Mouse (Mus musculus): ENCODE results near the gene Trappc6a. TPM values are rescaled to one million over a fixed set of nuclear protein-coding genes. Genes with fewer than 3 reads are reported as not detected.
A peak's percentile ranks its signal among the peaks of the same experiment; 100 is the strongest.

The Trappc6a gene
- polyA plus RNA-seq, 1 experiment from 2014 or later: 103 TPM

DNA sequence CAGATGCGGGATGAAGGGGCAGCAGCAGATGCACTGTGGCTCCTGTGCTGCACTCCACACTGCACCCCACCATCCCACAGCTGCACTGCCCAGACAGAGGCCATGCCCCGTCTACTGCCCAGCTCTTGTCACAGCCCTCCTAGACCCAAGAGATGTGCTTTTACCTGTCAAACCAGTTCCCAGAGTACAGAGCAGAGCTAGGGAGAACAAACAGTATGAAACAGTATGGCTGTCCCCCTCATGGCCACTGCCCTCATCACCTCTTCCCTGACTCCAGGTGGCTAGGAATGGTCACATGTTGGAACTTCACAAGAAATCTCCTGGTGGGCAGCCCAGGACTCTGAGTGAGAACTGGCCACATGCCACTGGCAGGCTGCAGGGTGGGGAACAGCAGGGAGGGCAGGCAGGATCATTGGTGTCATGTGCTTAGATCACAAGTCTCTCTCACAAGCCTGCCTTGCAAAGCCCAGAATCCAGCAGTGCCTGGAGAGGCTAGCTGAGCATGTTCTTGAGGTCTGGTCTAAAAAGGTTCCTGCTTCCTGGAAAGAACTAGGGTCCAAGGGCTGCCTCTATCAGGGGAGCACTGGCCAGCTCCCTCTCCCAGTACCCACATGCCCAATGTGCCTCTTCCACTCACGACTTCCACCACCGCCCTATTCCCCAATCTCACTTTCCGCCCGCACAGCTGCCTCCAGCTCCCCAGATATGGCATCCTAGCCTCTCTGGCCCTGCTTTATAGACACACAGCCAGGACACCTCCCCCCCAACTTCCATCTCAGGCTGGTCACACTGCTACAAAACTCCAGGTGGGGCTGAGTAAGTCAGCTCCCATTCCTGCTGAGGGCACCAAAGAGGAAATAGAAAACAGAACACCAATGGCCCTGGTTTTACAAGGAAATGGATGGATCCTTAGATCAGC is 50.0 kb downstream of the Trappc6a start:
- H3K4me2 ChIP-seq: peak overlapping the region; percentile 23; the same call in 1 of the 2 replicates
- no peaks in the 10 kb centered on the region for H3K9me3 ChIP-seq
- peak overlapping the region; percentile 36 for H3K27ac ChIP-seq
- H3K9ac ChIP-seq: 0 out of 2 replicates have a peak overlapping the region, but pooled peaks have one; percentile 0
- no peak for ATAC-seq (ENCODE audit: insufficient read depth, low FRiP score, low read depth)
- H3K36me3 ChIP-seq: peaks cover 18% of the 10 kb centered on the region
- H3K4me1 ChIP-seq: peaks cover 40% of the 10 kb centered on the region
- 83% methylated on average over 6 of the region's 6 CpGs for WGBS
- H3K27me3 ChIP-seq (replicated peaks): no peaks in the 10 kb centered on the region
- H3K4me3 ChIP-seq (replicated peaks): no peak overlapping the region

DNA sequence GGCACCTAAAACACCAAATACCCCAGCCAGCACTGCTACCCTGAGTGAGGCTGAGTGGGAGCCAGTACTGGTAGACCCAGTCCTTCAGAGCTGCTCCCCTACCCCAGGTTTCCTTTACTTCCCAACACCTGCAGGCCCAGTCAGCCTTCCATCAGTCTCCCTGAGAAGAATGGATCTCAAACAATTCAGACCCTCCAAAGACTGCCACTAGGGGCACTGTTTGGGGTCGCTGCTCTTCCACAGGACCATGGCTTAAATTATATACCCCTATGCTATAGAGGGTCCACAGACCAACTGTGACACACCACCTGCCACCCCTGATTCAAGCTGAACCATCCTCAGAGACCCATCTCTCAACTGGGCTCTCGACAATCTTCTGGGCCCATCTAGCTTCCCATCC is 50.8 kb downstream of the Trappc6a start:
- 41% methylated on average over 2 of the region's 2 CpGs for WGBS
- Histone ChIP-seq H3K27ac (peak overlapping the region; percentile 36), H3K9ac (0 out of 2 replicates have a peak overlapping the region, but pooled peaks have one; percentile 0), H3K4me3 (replicated peaks) (no peak overlapping the region), H3K4me2 (peak overlapping the region; percentile 23), H3K4me1 (peaks cover 38% of the 10 kb centered on the region), H3K36me3 (peaks cover 11% of the 10 kb centered on the region), H3K9me3 (no peaks in the 10 kb centered on the region), H3K27me3 (replicated peaks) (no peaks in the 10 kb centered on the region)
- no peak for ATAC-seq (ENCODE audit: insufficient read depth, low FRiP score, low read depth)

DNA sequence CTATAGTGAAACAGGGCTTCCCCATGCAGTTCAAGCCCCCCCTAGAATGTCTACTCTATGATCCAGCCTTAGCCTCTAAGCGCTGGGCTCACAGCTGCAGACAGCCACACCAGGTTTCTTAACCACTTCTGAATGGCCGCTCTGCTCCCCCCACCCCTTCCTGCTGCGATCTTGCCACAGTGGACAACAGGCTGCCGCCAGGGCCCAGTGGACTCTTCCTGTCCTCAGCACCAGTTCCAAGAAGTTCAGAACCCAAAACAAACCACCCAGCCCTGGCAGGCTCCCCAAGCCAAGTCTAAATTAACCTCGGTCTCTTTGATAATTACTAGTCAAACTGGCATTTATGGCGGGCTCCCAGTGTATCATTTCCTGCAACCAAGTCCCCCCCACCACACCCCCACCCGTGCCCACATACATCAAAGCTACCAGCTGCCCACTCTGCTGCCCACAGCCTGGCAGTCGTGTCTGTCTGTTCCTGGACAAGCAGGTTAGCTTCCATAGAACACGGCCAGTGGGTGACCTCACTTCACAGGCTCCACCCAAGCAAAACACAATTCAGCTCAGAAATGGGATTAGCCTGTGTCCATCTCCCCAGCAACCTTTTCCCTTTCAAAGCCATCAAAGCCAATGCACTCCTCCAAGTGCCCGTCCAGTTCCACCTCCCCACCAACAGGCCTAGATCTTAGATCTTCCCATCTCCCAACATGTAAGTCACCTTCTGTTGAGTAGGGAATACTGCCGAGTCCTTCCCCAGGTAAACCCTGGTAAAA is 52.5 kb downstream of the Trappc6a start:
- peak overlapping the region; percentile 82 for H3K4me2 ChIP-seq
- peaks cover 16% of the 10 kb centered on the region for H3K36me3 ChIP-seq
- 23% methylated on average over 11 of the region's 11 CpGs for WGBS
- peak overlapping the region; percentile 91; the same call in 1 of the 2 replicates for H3K27ac ChIP-seq
- no peaks in the 10 kb centered on the region for H3K9me3 ChIP-seq
- H3K4me1 ChIP-seq: peaks cover 35% of the 10 kb centered on the region
- peak overlapping the region; percentile 89; the same call in 1 of the 2 replicates for H3K9ac ChIP-seq
- H3K27me3 ChIP-seq (replicated peaks): no peaks in the 10 kb centered on the region
- peak overlapping the region; percentile 81 for H3K4me3 ChIP-seq (replicated peaks)
- ATAC-seq (ENCODE audit: insufficient read depth, low FRiP score, low read depth): no peak

DNA sequence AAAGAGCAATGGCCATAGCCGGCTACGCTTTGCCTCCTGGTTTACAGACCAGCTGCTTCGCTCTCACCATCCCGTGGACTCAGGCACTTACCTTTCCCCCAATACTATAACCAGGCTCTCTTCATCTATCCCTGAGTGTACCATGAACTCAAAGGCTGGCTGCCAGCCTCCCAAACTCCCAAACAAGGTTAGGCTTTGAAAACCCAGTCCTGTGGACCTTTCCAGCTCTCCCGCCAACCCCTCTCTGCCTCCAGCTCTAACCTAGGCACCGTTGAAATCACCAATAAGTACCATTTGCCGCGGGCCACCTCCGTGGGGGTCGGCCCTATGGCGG is 53.2 kb downstream of the Trappc6a start:
- H3K4me3 ChIP-seq (replicated peaks): peak overlapping the region; percentile 81
- no peak for ATAC-seq (ENCODE audit: insufficient read depth, low FRiP score, low read depth)
- WGBS: 1% methylated on average over 11 of the region's 11 CpGs

DNA sequence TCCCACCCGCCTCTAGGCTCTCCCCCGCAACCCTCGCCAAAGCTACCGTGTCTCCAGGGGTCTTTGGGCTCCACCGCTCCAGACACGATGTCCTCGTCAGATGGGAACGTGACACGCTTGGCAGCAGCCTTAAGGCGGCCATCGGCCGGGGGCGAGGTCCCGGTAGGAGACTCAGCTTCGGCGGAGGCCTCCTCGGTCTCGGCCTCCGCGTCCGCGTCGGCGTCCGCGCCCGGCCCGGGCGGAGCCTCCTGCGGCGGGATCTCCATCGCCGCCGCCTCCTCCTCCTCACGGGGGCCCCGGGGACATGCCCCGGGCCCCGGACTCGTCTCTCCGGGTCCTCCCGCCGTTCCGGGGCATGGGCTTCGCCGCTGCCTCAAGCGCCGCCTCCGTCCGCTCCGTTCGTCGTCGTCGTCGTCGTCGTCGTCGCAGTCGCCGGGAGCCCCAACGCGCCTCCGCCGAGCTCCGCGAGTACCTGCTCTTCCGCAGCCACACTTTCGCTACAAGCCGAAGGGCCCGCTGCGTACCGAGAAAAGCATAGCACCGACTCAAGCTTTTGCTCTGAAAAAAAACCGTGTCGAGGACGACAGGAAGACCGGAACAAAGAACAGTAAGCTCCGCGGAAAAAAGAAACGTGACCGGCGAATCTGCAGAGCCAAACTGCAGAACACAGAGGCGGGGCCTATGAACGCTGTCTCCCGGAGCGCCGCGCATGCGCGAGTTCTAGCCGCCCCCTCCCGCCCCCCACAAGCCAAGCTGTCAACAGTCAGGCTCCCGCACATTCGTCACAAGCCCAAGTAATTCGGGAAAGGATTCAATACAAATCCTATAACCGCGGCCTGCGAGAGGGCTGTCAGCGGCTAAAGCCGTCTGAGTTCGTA is 53.8 kb downstream of the Trappc6a start:
- under 1% methylated on average over 102 of the region's 102 CpGs for WGBS
- peak overlapping the region; percentile 82 for H3K4me2 ChIP-seq
- peak; percentile 85 for ATAC-seq (ENCODE audit: insufficient read depth, low FRiP score, low read depth)

More for the DNA sequence above, 53.2 kb downstream of the Trappc6a start:
- Histone ChIP-seq H3K27ac (peak overlapping the region; percentile 91), H3K9ac (peak overlapping the region; percentile 89), H3K27me3 (replicated peaks) (no peaks in the 10 kb centered on the region), H3K36me3 (peaks cover 19% of the 10 kb centered on the region), H3K4me2 (peak overlapping the region; percentile 82), H3K9me3 (no peaks in the 10 kb centered on the region), H3K4me1 (peaks cover 35% of the 10 kb centered on the region)

DNA sequence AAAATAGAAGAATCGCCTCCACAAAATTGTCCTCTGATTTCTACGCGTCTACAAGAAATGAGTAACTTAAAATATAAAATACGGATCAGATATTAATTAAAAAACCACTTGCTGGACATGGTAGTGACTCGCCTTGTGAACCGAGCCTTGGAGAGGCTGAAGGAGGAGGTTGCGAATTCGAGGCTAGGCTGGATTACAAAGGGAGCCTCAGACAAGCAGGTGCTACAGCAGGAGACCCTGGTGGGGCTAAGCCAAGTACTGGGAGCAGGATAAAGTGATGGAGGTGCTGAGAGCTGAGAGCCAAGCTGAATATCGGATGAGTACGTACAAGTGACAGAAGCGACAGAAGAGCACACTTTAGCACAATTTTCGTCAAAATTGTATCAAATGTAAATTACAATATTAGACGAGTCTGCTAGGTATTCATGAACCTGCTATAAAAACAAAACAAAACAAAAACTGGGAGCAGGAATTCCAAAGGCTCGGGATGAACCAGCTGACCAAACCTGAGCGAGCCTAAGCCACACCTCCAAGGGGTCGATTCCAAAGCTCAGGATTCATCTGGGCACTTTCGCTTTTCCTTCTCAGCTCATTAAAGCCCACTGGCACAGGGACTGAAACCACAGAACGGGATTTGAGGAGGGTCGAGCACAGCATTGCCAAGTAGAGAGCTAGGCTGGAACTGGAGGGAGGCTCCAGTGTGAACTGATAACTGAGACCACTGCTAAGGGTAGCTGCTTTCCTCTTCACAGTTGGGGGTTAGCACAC is 54.6 kb downstream of the Trappc6a start, which contains the start of gene Ppp1r37:
Ppp1r37 (minus strand) TSS at position 434 of the 768 bp plus-strand sequence.
- no peaks in the 10 kb centered on the region for H3K9me3 ChIP-seq
- peak within 1 kb of the TSS; percentile 81 for H3K4me3 ChIP-seq (replicated peaks)
- peak within 1 kb of the TSS; percentile 82 for H3K4me2 ChIP-seq
- WGBS: 4% methylated on average over 19 of the region's 19 CpGs
- H3K36me3 ChIP-seq: peaks cover 19% of the 10 kb centered on the region
- H3K4me1 ChIP-seq: peaks cover 32% of the 10 kb centered on the region
- peak within 1 kb of the TSS; percentile 89 for H3K9ac ChIP-seq
- H3K27ac ChIP-seq: peak within 1 kb of the TSS; percentile 91
- no peaks in the 10 kb centered on the region for H3K27me3 ChIP-seq (replicated peaks)
- no peak for ATAC-seq (ENCODE audit: insufficient read depth, low FRiP score, low read depth)

More for the DNA sequence above, 53.8 kb downstream of the Trappc6a start:
- Histone ChIP-seq H3K27me3 (replicated peaks) (no peaks in the 10 kb centered on the region), H3K27ac (peak overlapping the region; percentile 91), H3K36me3 (peaks cover 19% of the 10 kb centered on the region), H3K9ac (peak overlapping the region; percentile 89), H3K4me1 (peaks cover 35% of the 10 kb centered on the region), H3K9me3 (no peaks in the 10 kb centered on the region), H3K4me3 (replicated peaks) (peak overlapping the region; percentile 81)

DNA sequence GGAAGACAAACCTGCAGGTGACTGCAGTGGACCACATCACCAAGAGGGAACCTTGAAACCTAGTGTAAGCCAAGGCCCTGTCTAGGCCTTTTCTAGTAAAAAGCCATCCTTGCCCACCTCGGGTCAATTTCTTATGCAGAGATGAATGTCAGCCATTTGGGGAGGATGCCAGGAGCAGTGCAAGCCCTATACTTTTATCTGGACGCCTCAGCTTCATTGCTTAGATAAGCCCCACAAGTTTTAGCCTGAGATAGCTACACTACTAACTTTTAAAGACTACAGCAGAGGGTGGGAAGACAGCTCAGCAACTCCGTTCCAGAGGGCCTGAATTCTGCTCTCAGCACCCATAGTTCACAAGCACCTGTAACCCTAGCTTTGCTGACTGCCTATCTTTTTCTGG is 55.7 kb downstream of the Trappc6a start:
- Histone ChIP-seq H3K27ac (0 out of 2 replicates have a peak overlapping the region, but pooled peaks have one; percentile 4), H3K4me3 (replicated peaks) (no peak overlapping the region), H3K27me3 (replicated peaks) (no peaks in the 10 kb centered on the region), H3K36me3 (peaks cover 19% of the 10 kb centered on the region), H3K9ac (no peak overlapping the region), H3K4me1 (peaks cover 21% of the 10 kb centered on the region), H3K9me3 (no peaks in the 10 kb centered on the region), H3K4me2 (peak overlapping the region; percentile 82)
- ATAC-seq (ENCODE audit: insufficient read depth, low FRiP score, low read depth): 0 out of 2 replicates have a peak, but pooled peaks have one; percentile 17
- 84% methylated on average over 3 of the region's 3 CpGs for WGBS

DNA sequence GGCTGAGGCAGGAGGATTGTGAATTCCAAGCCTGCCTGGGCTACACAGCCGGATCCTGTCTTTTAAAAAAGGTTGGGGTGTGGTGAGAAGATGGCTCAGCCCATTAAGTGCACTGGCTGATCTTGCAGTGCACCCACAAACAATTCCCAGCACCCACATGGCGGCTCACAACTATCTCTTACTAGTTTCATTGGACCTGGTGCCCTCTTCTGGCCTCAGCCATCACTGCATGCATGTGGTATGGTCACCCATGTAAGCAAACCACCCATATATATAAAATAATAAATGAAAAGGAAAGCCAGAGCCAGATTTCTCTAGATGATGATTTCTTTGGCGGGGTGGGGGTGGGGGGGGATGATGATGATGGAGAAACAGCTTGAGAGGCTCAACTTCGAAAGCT is 56.3 kb downstream of the Trappc6a start:
- Histone ChIP-seq H3K4me3 (replicated peaks) (no peak overlapping the region), H3K27me3 (replicated peaks) (no peaks in the 10 kb centered on the region), H3K27ac (no peak overlapping the region), H3K36me3 (peaks cover 20% of the 10 kb centered on the region), H3K9ac (no peak overlapping the region), H3K4me1 (peaks cover 15% of the 10 kb centered on the region), H3K9me3 (no peaks in the 10 kb centered on the region), H3K4me2 (no peak overlapping the region)
- WGBS: 88% methylated on average over 4 of the region's 4 CpGs
- ATAC-seq (ENCODE audit: insufficient read depth, low FRiP score, low read depth): no peak
